Mouse (Mus musculus) bone marrow, adult 2 months (tissue): ENCODE measurements at regions not wholly inside any gene's neighbourhood (a gene's known extent, or its start where the extent isn't known, plus 50 kb on each side); places are given as distances from the start of the nearest gene placed in this dataset.

Experiments used
- CTCF ChIP-seq: fragments of 200-500 bp; IDR thresholded peaks from 2 replicates; pipeline ENCODE4 v1.5.1; 2011; ENCODE audit warnings: low read length, control low read depth; ENCODE audit not compliant: control insufficient read depth, insufficient read depth
- POLR2A ChIP-seq: fragments of 200-500 bp; IDR thresholded peaks from 2 replicates; pipeline ENCODE4 v1.6.1; 2011; ENCODE audit warnings: low read depth, mild to moderate bottlenecking, control low read depth, low read length, borderline replicate concordance; ENCODE audit not compliant: control insufficient read depth

DNA sequence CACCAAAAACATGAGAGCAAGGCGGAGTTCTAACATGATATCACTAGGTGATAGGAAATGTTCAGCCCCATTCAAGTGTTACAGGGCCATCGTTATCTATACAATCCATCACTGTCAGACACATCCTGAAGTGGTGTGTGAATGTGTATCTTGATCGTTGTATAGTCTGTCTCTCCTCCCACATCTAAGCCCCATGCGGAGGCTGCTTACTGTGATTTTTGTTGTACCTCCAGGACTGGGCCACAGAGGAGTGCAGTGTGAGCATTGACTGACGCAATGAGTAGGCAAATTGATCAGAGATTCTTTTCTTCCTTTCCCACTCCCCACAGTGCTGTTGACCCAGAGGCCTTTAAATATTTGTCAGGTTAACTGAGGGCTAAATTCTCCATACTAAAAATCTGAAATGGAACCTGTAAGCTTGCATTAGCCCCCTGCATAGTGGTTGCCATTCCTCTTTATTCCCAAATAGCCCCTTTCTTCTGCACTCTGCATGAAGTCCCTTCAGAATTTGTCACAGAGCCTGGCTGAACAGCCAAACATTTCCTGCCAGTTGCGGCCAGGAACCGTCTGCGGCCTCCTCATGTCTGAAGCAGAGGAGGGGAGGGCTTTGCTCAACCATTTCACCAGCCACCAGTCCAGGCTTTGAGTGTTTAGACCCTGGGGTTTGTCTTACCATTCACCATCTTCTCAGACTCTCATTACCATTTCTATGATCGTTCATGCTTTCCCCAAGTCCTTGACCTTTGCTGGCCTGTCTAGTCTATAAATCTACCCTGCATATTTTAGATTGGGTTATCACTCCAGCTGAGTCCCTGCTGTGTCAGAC lies 119.3 kb downstream of the Ttc8 start:
- TF ChIP-seq POLR2A (no peak), CTCF (no peak)
